Mouse (Mus musculus): ENCODE data around the gene Cxcl12.

Cxcl12 gene

GRCm38 (mm10) chr6:117220831-117221345, 52.6 kb downstream of the Cxcl12 start:
- no peak for DNase-seq
